In genomic region chr10:25362235-25362634, GRCm38 (mm10) we compare ENCODE assay signal across 11 mouse cellular contexts. TPM values are rescaled to one million over a fixed set of nuclear protein-coding genes. Genes with fewer than 3 reads are reported as not detected.
DNase-seq lines count a peak whose midpoint lies in the region; ATAC-seq and TF ChIP-seq lines count a peak whose summit lies in the region.
"Had no signal": no experiment of that assay in that cellular context is flagged by ENCODE, and none has a peak within 500 bp of the region (broad histone marks: within the 10 kb centered on the region; RNA-seq: fewer than 3 reads in every experiment).

No protein-coding gene starts in this region.

- ATAC-seq in heart, embryonic 16.5 days (replicated peaks; ENCODE audit: extremely low read depth, insufficient read depth, low FRiP score): no peak
- no peak for ATAC-seq in neural tube, embryonic 15.5 days (ENCODE audit: low FRiP score)
- ATAC-seq: CD4-positive, CD25-positive, alpha-beta regulatory T cell, adult 4 months; midbrain, embryonic 13.5 days had no signal

- H3K27ac ChIP-seq in heart, embryonic 10.5 days: no peak overlapping the region
- no peak overlapping the region; the same call in 1 of the 2 replicates for H3K27ac ChIP-seq in liver, adult 2 months (replicated peaks; ENCODE audit: insufficient read depth, low read depth, low read length)
- no peak overlapping the region for H3K27ac ChIP-seq in heart, embryonic 16.5 days (ENCODE audit: low read length)
- no peak overlapping the region for H3K27ac ChIP-seq in neural tube, embryonic 15.5 days (replicated peaks)
- H3K27ac ChIP-seq: midbrain, embryonic 13.5 days had no signal

- H3K27me3 ChIP-seq in heart, embryonic 10.5 days (ENCODE audit: insufficient read depth, poor library complexity, severe bottlenecking): no peaks in the 10 kb centered on the region
- no peaks in the 10 kb centered on the region for H3K27me3 ChIP-seq in liver, adult 2 months (ENCODE audit: control insufficient read depth, insufficient read depth, low read length)
- H3K27me3 ChIP-seq in heart, embryonic 16.5 days (ENCODE audit: control insufficient read depth, insufficient read depth, low read length): no peaks in the 10 kb centered on the region
- H3K27me3 ChIP-seq in neural tube, embryonic 15.5 days (replicated peaks): no peaks in the 10 kb centered on the region

- H3K4me1 ChIP-seq in heart, embryonic 10.5 days: peaks cover 47% of the 10 kb centered on the region
- H3K4me1 ChIP-seq in liver, adult 2 months (ENCODE audit: control insufficient read depth, insufficient read depth, low read length): peaks cover 7% of the 10 kb centered on the region
- peaks cover 41% of the 10 kb centered on the region for H3K4me1 ChIP-seq in heart, embryonic 16.5 days (ENCODE audit: control insufficient read depth, insufficient read depth, low read length)
- H3K4me1 ChIP-seq in neural tube, embryonic 15.5 days: peaks cover 16% of the 10 kb centered on the region

- no peak for TF ChIP-seq POLR2A in liver, adult 2 months (IDR thresholded peaks at IDR 0.05; ENCODE audit: extremely low read depth, insufficient read depth, low read length)

- H3K9me3 ChIP-seq in heart, embryonic 10.5 days: no peaks in the 10 kb centered on the region
- H3K9me3 ChIP-seq in heart, embryonic 16.5 days (replicated peaks; ENCODE audit: control insufficient read depth, low read length): no peaks in the 10 kb centered on the region
- H3K9me3 ChIP-seq in neural tube, embryonic 15.5 days (replicated peaks): no peaks in the 10 kb centered on the region
- H3K9me3 ChIP-seq: midbrain, embryonic 13.5 days had no signal

- H3K4me3 ChIP-seq in heart, embryonic 10.5 days: 0 out of 2 replicates have a peak overlapping the region, but pooled peaks have one; percentile 25
- 0 out of 2 replicates have a peak overlapping the region, but pooled peaks have one; percentile 2 for H3K4me3 ChIP-seq in liver, adult 2 months (ENCODE audit: insufficient read depth, low read depth, low read length)
- peak overlapping the region; percentile 41 for H3K4me3 ChIP-seq in heart, embryonic 16.5 days (ENCODE audit: low read length)
- no peak overlapping the region for H3K4me3 ChIP-seq in neural tube, embryonic 15.5 days (replicated peaks)
- H3K4me3 ChIP-seq: erythroblast, embryonic 14.5 days had no signal

- intact Hi-C loops in gastrocnemius, postnatal 14 days (cut with DNase I; ENCODE audit: low total_unique reads): no loop called here

- 49% methylated on average over 6 of the region's 6 CpGs for WGBS in heart, embryonic 10.5 days
- 69% methylated on average over 6 of the region's 6 CpGs for WGBS in liver, adult 2 months
- WGBS in heart, embryonic 16.5 days: 30% methylated on average over 6 of the region's 6 CpGs
- WGBS in neural tube, embryonic 15.5 days: 70% methylated on average over 6 of the region's 6 CpGs

- no peak for TF ChIP-seq CTCF in liver, adult 2 months (IDR thresholded peaks at IDR 0.05; ENCODE audit: low read depth, low read length)

- no peaks in the 10 kb centered on the region for H3K79me2 ChIP-seq in liver, adult 2 months (ENCODE audit: control insufficient read depth, insufficient read depth, low read length)

- peak overlapping the region; percentile 79 for H3K4me2 ChIP-seq in heart, embryonic 16.5 days (ENCODE audit: low read depth, low read length)
- peak overlapping the region; percentile 73; the same call in 1 of the 2 replicates for H3K4me2 ChIP-seq in neural tube, embryonic 15.5 days

- H3K9ac ChIP-seq in liver, adult 2 months (ENCODE audit: low read depth, low read length): no peak overlapping the region
- H3K9ac ChIP-seq in heart, embryonic 16.5 days (ENCODE audit: low read length): peak overlapping the region; percentile 56
- H3K9ac ChIP-seq in neural tube, embryonic 15.5 days (replicated peaks): no peak overlapping the region
- H3K9ac ChIP-seq: midbrain, embryonic 13.5 days had no signal

- H3K36me3 ChIP-seq in heart, embryonic 10.5 days: no peaks in the 10 kb centered on the region
- H3K36me3 ChIP-seq in liver, adult 2 months (ENCODE audit: control insufficient read depth, insufficient read depth, low read length): no peaks in the 10 kb centered on the region
- no peaks in the 10 kb centered on the region for H3K36me3 ChIP-seq in heart, embryonic 16.5 days (ENCODE audit: control insufficient read depth, insufficient read depth)
- no peaks in the 10 kb centered on the region for H3K36me3 ChIP-seq in neural tube, embryonic 15.5 days
- H3K36me3 ChIP-seq: midbrain, embryonic 13.5 days had no signal

- DNase-seq in heart, embryonic 10.5 days (ENCODE audit: low spot score): no peak
- DNase-seq in heart, adult 18-20 months: no peak
- DNase-seq in liver, adult 2 months (ENCODE audit: extremely low read depth, low read depth, low spot score): no peak
- no peak for DNase-seq in liver
- DNase-seq in gastrocnemius, postnatal 14 days: no peak
- DNase-seq in embryo, embryonic 9.5 days (ENCODE audit: extremely low spot score): no peak

RNA-seq across cellular contexts. Expression of gene Epb41l2, which starts 2.6 kb away (rescaled TPM):
- 55.6 and 60.0 TPM in 2 replicates for polyA plus RNA-seq in heart, embryonic 10.5 days (2016; fragmentation: Nextera tagmentation; extraction: Ambion mirVana)
- total RNA-seq in heart, adult 18-20 months (2021): 10 to 100 TPM; 38.5 to 38.7 TPM
- 17.4 and 21.3 TPM in 2 replicates for total RNA-seq in liver, adult 2 months (2014; rRNA removed)
- polyA plus RNA-seq in liver, adult 2 months (2012; rRNA removed): 4.6 and 6.8 TPM in 2 replicates
- 49.8 and 52.1 TPM in 2 replicates for polyA plus RNA-seq in heart, embryonic 16.5 days (2015; fragmentation: Nextera tagmentation; extraction: Ambion mirVana)
- polyA plus RNA-seq in neural tube, embryonic 15.5 days (2015; fragmentation: Nextera tagmentation; extraction: Ambion mirVana): 27.7 and 36.7 TPM in 2 replicates
- 10 to 100 TPM; 61.5 to 66.5 TPM for total RNA-seq in gastrocnemius, postnatal 14 days (2021)

RNA-seq across cellular contexts. Expression of gene Akap7, which starts 54.6 kb away (rescaled TPM):
- 18.4 and 24.6 TPM in 2 replicates for polyA plus RNA-seq in heart, embryonic 10.5 days (2016; fragmentation: Nextera tagmentation; extraction: Ambion mirVana)
- 10 to 100 TPM; 52.6 to 62.5 TPM for total RNA-seq in heart, adult 18-20 months (2021)
- total RNA-seq in liver, adult 2 months (2014; rRNA removed): 9.5 and 11.8 TPM in 2 replicates
- 1.8 and 2.1 TPM in 2 replicates for polyA plus RNA-seq in liver, adult 2 months (2012; rRNA removed)
- polyA plus RNA-seq in heart, embryonic 16.5 days (2015; fragmentation: Nextera tagmentation; extraction: Ambion mirVana): 23.9 and 26.9 TPM in 2 replicates
- 49.4 and 53.0 TPM in 2 replicates for polyA plus RNA-seq in neural tube, embryonic 15.5 days (2015; fragmentation: Nextera tagmentation; extraction: Ambion mirVana)
- 10 to 100 TPM; 36.8 to 41.5 TPM for total RNA-seq in gastrocnemius, postnatal 14 days (2021)
